Mouse (Mus musculus): Measurements from ENCODE around the gene Lrrc17.

The Lrrc17 gene

GRCm38 (mm10) chr5:21543409-21544201 lies at the start of gene Lrrc17:
TSS of gene Lrrc17 (plus strand) at chr5:21543559.
- no peak for DNase-seq (ENCODE audit: low spot score in 2 of 2)

DNA sequence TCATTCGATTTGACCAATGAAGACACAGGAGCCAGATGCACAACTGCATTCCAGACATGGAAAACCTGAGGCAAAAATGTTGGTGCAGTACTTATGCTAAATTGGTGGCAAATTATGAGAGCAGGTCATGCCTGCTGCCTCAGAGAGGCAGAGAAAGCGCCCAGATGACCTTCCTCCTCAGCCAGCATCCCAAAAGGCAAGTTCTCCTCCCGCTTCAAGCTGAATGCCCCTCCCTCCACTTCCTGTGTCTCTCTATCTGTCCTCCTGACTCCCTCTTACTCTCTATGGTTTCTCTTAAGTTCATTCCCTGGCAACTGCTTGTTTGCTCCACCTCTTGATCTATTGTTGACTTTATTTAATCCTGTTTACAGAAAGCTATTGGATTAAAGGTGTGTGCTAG lies 48.6 kb upstream of the Lrrc17 start:
- no peak for DNase-seq (ENCODE audit: low spot score in 2 of 2)

GRCm38 (mm10) chr5:21496321-21496720 lies 47.0 kb upstream of the Lrrc17 start:
- DNase-seq (ENCODE audit: low spot score in 2 of 2): no peak

- no peak for DNase-seq (ENCODE audit: low spot score in 2 of 2)
These were observed 46.5 kb upstream of the Lrrc17 start for GRCm38 (mm10) chr5:21496881-21497280.

DNA sequence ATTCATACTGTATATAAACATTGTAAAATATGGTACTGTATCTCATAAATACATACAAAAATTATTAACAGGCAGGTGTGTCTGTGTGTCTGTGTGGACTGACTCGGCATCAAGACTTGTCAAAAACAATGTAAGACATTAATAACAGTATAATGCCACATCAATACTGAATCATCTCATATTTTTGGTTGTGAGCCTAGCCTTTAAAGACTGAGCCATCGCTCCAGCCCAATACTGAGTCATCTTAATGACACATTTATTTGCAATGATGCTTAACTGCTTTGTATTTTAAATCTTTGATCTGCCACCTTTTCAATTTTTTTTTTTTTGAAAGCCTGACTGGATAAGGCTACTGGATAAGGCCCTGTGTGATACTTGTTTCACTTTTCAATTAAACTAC lies 44.9 kb upstream of the Lrrc17 start:
- DNase-seq (ENCODE audit: low spot score in 2 of 2): no peak

DNA sequence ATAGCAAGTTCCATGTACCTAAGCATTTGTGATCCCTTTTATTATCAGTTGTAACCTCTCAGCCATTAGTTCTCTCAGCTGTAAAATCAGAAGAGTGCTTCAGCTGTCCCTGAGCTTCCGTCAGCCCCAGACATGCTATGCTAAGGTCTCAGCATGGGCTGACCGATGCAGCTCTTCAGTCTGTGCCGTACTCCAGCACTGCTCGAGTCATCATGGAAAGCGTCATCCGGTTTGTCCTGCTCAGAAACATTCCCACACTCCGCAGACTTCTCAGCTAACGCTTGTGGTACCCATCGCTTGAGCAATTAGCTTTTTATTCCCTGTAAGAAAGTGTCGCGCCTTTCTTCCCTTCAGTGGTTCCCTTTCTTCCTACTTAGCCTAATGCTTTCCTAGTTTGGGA lies 44.4 kb upstream of the Lrrc17 start:
- DNase-seq (ENCODE audit: low spot score in 2 of 2): no peak

DNA sequence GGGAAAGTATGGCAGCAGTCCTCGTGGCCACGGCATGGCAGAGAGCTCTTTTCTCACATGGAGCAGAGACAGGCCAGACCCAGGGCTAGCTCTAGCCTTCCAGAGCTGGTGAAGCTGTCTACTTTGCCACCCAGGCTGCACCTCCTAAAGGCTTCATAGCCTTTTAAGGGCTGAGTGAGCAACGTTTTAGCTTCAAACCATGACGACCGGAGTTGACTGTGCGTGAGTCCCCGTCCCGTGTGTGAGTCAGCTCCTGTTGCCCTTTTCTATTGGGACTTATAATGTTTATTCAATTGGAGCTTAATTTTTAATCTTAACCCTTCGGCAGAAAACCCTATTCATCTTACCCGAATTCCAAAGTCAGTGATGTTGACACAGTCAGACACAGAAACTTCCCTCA lies 43.2 kb upstream of the Lrrc17 start:
- DNase-seq (ENCODE audit: low spot score in 2 of 2): no peak

DNA sequence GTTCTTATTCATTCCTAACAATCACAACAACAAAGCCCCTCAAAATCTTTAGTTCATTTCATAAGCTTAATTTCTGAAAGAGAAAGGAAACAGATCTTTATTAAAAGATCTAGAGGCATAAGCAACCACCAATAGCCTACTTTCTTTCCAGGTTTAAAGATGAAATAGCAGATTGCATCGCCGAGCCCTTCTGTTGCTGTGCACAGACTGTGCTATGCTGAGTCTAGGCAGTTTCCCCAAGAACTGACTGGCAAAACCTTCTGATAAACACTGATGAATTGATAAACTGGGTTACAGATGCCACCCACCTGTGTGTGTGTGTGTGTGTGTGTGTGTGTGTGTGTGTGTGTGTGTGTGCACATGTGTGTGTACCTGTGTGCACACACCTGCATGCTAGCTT lies 42.4 kb upstream of the Lrrc17 start:
- no peak for DNase-seq (ENCODE audit: low spot score in 2 of 2)

DNA sequence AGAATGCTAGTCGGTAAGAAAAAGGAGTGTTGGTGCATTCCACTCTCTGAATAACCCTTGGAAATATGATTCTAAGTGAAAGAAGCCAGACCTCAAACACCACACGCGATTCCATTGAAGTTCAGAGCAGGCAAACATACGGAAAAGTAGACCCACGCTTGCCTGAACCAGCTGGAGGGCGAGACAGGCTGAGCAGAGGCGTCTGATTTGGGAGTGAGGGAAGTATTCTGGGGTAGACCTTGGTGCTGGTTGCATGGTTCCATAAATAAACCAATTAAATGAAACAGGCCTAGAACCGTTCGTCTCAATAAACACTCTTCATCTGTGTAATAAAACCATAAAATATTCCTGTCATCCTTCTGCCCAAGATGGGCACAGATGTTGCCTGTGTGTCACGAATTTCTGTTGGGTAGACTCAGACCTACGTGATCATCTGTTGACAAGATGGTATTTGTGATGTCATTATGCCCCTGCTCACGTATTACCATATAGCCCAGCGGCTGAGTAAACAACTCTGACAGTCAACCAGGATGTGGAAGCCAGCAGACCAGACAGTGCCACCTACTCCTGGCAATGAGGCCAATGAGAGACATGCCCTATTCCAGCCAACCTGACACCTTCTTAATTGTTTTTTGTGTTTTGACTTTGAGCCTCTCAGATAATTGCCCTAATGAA lies 40.3 kb upstream of the Lrrc17 start:
- no peak for DNase-seq (ENCODE audit: low spot score in 2 of 2)

GRCm38 (mm10) chr5:21505159-21505558 lies 38.2 kb upstream of the Lrrc17 start:
- DNase-seq (ENCODE audit: low spot score in 2 of 2): no peak

DNA sequence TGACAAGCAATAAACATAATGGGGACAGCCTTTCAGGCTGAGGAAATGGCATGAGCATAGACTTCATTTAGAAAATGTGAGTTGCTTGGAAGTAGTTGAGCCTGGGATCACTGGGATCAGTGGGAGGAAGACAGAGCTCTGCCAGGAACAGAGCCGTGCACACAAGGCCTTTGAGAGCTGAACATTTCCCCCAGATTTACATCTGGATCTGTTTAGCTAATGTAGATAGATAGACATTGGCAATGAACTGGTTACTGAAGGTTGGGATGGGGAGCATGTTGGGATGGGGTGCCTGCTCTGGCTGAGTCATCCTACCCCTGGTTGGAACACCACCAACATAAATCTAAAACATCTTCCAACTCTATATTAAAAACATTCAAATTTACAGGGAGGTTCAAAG lies 36.5 kb upstream of the Lrrc17 start:
- DNase-seq (ENCODE audit: low spot score in 2 of 2): no peak

DNA sequence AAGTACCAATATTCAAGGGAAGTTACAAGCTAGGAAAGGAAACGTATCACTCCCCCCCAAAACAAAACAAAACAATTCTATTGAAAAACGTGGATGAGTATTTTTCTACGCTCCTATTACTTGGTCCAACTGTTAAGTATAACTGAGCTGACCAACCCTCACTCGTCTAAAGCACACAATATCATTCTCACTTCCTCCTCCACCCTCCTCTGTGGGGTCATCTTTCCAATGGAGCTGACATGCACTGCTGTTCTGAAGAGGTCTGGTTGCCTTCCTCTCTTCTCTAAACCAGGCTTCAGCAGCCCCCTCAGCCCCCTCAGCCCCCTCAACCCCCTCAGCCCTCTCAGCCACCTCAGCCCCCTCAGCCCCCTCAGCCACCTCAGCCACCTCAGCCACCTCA lies 33.6 kb upstream of the Lrrc17 start:
- DNase-seq (ENCODE audit: low spot score in 2 of 2): no peak

- DNase-seq (ENCODE audit: low spot score in 2 of 2): no peak
These were observed 30.0 kb upstream of the Lrrc17 start for GRCm38 (mm10) chr5:21513363-21513762.

DNA sequence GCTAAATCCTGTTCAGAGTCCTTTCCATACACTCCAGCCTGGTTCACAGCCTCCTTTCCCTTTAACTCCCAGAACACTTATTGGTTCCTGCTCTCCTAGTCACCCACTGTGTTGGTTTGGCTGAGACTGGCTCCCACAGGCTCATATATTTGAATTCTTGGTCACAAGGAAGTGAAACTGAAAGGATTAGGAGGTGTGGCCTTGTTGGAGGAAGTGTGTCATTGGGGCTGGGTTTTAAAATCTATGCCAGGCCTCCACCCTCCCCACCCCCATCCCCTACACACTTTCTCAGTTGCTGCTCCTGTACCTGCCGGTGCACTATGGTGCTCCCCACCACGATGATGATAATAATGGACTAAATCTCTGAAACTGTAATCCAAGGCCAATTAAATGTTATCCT lies 25.8 kb upstream of the Lrrc17 start:
- DNase-seq (ENCODE audit: low spot score in 2 of 2): no peak

GRCm38 (mm10) chr5:21518207-21518606 lies 25.2 kb upstream of the Lrrc17 start:
- DNase-seq (ENCODE audit: low spot score in 2 of 2): no peak

DNA sequence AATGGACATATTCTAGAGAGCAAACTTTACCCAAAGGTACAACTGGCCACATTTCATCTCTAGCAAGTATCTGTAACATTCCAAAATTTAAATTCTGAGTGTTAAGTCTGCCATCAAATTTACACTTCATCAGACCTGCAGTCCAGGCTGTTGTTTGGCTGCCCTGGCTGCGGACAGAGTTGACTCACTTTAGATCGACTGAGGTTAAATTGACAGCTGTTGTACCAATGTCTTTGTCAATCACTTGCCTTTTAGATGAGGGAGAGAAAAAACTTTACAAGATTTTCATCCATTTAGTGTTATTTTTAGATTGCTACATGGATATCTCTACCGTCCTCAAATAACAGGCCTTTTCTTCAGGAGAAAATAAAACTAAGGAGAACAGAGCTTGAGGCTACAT lies 24.2 kb upstream of the Lrrc17 start:
- no peak for DNase-seq (ENCODE audit: low spot score in 2 of 2)

- DNase-seq (ENCODE audit: low spot score in 2 of 2): no peak
These were observed 16.4 kb upstream of the Lrrc17 start for GRCm38 (mm10) chr5:21526835-21527485.

DNA sequence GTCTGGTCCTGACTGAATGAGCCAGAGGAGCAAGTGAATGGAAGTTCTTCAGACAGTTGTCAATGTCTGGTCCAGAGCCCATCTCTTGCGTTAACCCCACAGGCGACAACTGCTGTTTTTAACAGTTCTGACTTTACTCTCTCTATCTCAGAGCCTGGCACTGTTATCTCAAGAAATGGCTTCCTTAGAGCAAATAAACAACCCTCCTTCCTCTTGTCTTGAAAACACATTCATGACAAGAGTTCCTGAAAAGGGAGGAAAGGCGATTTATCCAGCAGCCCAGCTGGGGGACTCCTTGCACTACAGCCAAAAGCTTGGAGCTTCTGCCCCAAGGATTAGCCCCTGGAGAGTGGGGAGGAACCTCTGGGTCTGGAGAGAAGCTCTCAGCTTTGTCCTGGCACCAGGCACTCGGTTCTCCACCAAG lies 15.9 kb upstream of the Lrrc17 start:
- DNase-seq (ENCODE audit: low spot score in 2 of 2): no peak

DNA sequence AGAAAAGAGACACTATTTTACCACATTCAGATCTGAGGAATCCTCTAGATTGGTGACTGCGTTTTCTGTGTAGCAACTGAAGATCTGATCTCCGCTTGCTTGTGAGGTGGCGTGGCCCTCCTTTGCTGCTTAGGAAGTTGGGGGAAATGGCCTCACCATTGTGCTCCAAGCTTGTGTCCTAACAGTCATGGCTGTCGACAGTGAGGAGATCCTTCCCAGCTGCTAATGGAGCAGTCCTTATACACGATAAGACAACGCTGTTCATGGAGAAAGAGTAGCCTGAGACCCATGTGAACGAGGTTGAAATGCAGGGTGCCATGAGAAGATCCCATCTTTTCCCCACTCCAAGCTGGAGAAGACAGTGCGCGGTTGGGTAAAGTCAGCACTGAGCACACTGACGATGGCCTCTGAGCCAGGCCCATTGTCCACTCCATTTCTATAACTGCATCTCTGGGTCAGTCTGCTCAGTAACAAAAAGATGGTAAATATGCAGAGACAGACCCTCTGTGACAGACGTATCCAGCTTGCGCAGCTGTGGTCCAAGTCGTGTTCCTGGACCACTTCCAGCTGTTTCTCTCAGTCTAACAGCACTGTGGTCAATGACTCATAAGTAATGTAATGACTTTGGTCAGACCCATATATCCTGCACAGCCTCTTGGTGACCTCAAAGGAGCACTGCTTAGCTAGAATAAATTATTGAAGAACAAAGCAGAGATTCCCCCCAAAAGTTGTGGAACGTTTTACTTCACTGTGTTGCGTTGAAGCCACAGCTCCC lies 15.1 kb upstream of the Lrrc17 start:
- DNase-seq (ENCODE audit: low spot score in 2 of 2): no peak

- DNase-seq (ENCODE audit: low spot score in 2 of 2): no peak
These were observed 14.1 kb upstream of the Lrrc17 start for GRCm38 (mm10) chr5:21529110-21529720.

GRCm38 (mm10) chr5:21532126-21532525 lies 11.2 kb upstream of the Lrrc17 start:
- no peak for DNase-seq (ENCODE audit: low spot score in 2 of 2)

DNA sequence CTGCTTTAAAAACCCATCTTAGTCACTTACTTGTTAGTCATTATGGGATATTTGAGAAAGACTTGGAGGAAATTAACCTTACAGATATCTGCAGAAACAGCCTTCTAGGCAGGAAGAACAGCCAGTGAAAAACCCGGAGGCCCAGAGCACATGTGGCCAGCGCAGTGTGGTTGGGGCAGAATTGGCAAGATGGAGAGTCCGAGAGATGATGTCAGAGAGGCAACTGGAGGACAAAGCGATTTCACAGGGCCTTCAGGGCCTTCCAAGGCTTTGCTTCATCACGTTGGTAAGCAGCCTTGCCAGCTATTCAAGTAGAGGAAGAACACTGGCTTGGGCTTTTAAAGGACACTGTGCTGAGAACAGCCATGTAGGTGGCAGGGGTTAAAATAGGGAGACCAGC lies 10.4 kb upstream of the Lrrc17 start:
- DNase-seq (ENCODE audit: low spot score in 2 of 2): no peak

Data from frontal cortex, postnatal 25 days (tissue).